Mouse (Mus musculus) monocyte, adult 5-6 weeks (primary cell): ENCODE results near the gene Krt28. TPM values are rescaled to one million over a fixed set of nuclear protein-coding genes. Genes with fewer than 3 reads are reported as not detected.

ENCODE experiments used
- ATAC-seq: fragments of 153-309, 156-312 bp; replicated peaks from 2 replicates; pipeline ENCODE4 v1.8.0; 2017; ENCODE audit warnings: mild to moderate bottlenecking; ENCODE audit not compliant: low TSS enrichment, insufficient number of reproducible peaks, severe bottlenecking, poor library complexity, low FRiP score
- total RNA-seq: library from RNA; stranded (forward); fragments of 200-1000, 200-491, 200-594 nt; gene quantifications from 3 replicates; pipeline ENCODE4 v1.2.3, GENCODE M21; 2017

The Krt28 gene
- total RNA-seq, 1 experiment from 2014 or later, result not detected

DNA sequence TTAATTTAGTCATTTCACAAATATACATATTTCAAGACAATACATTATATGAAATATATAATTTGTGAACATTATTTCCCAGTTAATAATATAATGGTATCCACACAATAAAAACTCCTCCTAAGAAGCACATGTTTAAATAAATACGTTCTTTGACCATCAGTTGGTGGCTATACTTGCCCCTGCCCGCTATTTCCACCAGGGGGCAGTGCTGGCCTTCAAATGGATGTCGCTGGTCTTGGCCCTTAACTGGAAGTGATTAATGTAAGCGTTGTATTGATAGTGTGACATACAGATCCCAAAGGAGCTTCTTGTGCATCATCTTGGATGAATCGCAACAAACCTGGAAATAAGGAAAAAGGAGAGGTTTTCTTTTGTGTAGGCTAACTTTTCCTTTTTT lies 4.9 kb upstream of the Krt28 start:
- 0 out of 2 replicates have a peak, but pooled peaks have one; percentile 75 for ATAC-seq

DNA sequence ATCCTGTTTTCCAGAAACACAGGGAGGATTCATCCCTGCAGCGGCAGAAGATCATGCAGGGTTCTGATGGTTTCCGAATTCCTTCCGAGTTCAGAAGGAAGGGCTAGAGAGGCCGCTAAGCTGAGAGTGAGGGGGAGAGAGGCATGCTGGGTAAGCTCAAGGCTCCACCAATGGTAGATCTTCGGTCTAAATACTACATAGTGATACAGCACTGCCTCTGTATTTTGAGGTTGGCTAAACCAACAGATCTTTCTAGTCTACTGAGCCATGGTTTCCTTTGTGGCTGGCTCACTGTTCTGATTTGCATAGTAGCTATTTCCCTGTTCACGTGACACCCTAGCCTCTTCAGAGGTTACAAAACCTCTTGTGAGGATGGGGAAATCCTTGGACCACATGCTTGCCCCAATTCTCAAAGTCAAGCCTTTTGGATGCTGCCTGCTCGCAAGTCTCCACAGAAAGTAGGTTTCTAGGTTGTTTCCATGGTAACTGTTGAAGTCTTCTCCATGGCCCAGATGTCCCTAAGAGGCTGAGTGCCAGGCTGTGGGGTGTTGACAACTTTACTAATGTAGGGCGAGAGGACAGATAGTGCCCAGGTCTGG lies 4.8 kb downstream of the Krt28 start:
- ATAC-seq, result no peak

DNA sequence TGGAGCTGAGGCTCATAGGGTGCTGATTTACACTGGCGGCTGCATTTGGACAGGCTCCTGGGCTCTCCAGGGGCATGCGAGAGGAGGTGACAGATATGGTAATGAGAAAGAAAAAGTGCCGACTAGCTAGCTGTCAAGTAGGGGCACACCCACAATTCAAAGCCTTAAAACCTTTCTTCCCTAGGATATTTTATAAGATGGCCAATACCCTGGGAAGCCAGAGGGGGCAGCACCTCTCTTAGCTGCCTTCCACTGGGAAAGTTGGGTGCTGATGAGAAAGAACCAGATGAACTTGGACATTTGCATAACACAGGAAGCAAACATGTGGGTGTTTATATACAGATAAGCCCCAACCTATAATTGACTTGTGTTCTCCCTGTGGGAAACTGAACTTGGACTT lies 5.5 kb downstream of the Krt28 start:
- ATAC-seq, result no peak

DNA sequence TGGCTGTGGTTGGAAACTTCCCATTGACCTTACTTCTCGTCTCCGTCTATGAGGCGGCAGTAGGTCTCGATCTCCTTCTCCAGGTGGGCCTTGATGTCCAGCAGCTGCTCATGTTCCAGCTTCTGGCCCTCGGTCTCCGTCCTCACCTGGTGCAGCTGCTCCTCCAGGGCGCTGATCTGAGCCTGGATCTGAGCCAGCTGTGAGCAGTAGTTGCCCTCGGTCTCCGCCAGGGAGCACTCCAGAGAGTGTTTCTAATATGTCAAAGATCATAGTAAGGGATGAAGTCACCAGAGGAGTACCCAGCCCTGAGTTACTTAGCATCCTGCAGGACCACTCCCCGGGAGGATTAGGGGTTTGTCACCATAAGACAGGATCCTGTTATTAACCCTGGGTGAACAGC lies 7.9 kb downstream of the Krt28 start:
- ATAC-seq, result no peak

DNA sequence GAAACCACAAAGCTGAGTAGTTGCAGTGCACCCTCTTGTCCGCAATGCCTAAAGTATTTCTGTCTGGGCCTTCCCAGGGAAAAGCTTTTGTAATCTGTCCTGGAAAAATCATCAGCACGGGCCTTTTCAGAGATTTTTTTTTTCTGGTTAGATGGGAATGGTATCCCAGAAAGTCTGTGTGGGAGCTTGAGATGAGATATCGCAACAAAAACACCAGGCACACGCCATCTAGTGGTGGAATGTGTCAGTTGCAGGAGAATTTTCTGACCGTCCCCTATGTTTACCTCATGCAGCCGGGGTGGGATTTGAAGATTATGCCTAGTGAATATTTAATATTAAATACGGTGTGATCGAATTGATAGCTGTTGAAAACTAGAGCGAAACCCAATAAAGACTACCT lies 10.3 kb downstream of the Krt28 start:
- no peak for ATAC-seq

DNA sequence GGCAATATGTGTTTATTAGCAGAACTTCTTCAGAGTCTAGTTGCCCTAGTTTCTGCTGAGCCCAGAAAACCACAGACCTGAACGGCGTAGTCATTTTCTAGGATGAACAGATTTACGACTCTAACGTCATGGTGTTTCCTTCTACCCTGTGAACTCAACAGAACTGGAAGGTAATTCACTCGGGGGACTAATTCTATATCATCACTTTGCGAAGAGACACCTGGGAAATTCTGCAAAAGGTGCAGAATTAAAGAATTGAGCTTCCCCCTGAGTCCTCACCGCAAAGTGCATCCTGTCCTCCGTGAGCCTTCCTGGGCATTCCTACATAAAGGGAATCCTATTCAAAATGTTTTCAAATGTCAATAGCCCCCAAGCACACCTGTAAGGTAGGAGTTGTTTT lies 13.3 kb downstream of the Krt28 start:
- no peak for ATAC-seq

DNA sequence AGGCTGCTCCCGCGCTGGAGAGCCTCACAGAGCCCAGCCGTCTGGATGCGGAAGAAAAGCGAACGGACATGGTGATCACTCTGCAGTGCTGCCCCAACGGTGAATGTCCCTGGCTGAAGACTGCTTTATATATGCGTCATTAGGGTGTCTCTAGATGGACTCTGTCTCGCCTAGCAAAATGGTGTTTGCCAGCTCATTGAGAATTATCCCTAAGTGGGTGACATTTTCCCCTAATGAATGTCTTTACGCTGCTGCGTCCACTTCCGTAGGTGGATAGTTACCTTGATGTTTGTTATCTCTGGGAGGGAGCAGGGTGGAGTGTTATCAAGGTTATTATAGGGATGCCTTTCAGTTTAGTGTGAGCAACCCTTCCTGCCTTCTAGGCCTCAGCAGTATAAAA lies 23.7 kb downstream of the Krt28 start, which contains the start of gene Krt27:
Gene Krt27 (minus strand): TSS at position 101 of the 400 bp plus-strand sequence.
- no peak for ATAC-seq

DNA sequence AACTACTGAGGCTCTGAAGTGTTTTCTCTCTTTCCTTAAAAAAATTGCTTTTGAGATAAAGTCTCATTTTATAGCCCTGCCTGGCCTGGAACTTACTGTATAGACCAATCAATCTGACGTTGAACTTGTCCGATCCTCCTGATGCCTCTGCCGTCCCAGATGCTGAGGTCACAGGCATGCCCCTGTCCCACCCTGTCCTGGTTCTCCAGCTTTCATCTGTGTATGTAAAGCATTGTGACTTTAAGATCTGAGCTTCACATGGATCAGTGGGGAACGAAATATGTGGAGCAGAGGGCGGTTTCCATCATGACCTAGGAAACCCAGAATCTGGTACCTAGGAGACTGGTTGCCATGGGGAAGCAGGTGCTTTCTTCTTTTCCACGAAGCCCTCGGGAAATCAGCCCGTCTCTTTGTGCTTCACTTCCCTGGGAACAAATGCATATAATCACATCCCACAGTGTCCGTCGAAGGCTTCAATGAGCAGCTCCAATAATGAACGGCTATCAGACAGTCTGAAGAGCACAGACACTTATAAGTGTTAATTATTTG lies 35.3 kb downstream of the Krt28 start:
- ATAC-seq, result no peak

DNA sequence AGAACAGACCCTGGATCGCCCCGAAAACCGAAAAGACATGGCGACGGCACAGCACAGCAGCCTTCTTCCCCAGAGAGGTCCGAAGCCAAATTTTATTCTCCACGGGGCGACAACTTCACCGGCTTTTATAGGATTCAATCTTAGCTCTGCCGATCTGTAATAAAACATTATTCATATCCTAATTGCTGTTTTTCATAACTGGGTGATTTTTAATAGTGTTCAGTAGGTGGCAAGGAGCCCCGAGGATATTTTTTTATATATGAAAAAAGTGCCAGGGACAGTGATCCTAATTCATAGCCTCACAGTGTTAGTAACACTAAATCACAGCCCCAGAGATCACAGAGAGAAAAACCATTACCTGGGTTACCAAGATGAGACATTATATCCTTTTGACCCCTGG lies 36.8 kb downstream of the Krt28 start, which contains the start of gene Krt26:
Gene Krt26 (minus strand): TSS at position 101 of the 400 bp plus-strand sequence.
- no peak for ATAC-seq

DNA sequence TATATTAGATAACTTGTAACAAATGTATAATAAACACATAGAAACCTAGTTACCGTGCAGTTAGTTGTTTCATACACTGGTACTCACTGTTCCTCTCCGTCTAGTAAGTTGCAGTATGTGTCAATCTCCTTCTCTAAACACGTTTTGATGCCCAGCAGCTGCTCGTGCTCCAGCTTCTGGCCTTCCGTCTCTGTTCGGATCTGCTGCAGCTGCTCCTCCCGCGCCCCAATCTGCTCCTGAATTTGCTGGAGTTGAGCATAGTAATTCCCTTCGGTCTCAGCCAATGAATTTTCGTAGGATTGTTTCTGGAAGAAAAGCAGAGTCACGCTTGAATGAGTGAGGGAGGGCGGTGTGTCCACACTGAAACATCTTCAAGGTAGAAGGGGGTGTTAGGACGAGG lies 41.3 kb downstream of the Krt28 start:
- ATAC-seq, result no peak

DNA sequence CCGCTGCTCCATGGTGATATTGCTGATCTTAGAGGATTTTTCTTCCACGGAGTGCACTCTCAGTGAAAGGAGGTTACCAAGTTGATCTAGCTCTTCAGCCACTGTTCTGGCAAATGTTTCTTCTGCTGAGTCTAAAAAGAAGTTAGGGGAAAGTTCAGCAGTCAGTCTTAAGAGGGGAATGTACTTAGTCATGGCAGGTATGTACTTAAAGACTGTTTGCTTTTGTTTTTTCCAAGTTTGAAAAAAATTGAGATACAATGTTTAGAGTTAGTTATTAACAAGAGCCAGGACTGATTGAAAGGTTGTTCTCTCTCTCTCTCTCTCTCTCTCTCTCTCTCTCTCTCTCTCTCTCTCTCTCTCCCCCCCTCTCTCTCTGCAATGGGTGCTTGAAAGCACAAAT lies 45.0 kb downstream of the Krt28 start:
- no peak for ATAC-seq

DNA sequence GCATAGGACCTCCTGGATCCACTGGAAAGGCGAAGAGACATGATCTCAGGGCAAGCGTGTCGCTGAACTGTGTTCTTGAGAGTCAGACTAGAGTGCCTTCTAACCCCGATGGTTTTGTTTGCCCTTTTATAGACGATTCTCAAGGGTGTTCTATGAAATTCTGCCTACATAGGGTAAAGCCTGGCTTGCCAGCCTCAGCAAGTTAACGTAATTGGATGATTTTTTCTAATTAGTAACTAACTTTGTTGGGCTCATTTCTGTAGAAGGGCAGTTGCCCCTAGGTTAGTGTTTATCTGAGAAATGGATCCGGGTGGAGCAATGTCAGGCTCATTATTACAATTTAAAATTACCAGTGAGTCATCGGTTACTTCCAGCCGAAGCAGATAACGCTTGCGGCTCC lies 51.9 kb downstream of the Krt28 start, which contains the start of gene Krt25:
Gene Krt25 (minus strand): TSS at position 101 of the 400 bp plus-strand sequence.
- ATAC-seq, result no peak

DNA sequence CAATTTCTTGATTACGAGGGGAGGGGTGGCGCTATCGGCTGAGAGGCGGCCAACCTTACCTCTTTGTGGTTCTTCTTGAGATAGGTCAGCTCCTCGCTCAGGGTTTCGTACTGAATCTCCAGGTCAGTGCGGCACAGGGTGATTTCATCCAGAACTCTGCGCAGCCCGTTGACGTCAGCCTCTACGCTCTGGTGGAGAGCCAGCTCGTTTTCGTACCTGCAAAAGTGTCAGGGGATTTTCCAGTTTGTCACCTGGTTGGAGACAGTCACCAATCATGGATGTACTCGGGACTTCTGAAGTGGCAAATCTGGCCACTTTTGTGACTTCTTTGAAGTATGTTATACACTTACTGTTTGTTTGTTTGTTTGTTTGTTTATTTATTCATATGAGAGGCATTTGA lies 53.6 kb downstream of the Krt28 start:
- ATAC-seq, result no peak

DNA sequence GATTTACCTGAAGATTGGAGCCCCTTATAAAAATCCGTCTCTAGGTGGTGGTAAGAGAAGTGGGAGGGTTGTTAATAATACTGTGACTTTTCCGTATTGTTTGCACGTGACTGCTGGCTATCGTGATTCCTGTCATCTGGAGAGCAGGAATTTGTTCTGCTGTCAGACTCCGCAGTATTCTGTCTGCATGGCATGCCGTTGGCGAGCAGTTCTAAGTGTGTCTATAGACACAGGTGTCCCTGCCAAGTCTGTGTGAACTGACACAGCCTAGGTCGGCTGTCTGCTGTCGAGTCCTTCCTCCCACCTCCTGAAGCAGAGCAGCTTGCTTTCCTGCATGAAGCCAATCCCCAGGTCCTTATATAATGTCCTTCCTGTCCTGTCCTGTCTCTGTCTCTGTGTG lies 55.6 kb downstream of the Krt28 start:
- no peak for ATAC-seq

DNA sequence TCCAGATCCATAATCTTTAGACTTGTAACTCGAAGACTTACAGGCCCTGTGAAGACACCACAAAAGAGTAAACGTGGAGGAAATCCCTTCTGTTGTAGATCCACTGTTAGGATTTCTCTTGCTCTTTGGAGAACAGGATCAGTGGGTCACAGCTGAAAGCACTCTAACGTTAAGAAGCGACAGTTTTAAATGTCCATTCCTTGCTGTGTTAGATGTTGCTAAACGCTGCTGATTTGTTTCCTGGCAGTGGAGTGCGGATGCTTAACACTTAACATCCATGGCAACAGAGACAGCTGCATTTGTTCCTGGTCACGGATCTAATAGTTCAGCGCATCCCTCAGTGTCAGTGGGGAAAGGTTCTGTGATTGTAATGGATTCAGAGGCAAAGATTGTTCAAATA lies 58.2 kb downstream of the Krt28 start:
- ATAC-seq, result no peak

Other genes starting within 250 kb of the Krt28 start
- gene Ccr7, start 219.8 kb downstream of the Krt28 start, total RNA-seq, result 13.3 to 31.2 TPM (median 29.2 TPM) in 3 replicates
- 270 to 349 TPM (median 329 TPM) in 3 replicates for gene Smarce1, start 143.9 kb downstream of the Krt28 start, total RNA-seq
- gene Krt222, start 130.8 kb downstream of the Krt28 start, total RNA-seq, result 0.64 to 3.8 TPM (median 1.7 TPM) in 3 replicates
- not detected in 3 replicates for gene Krt24, start 89.6 kb downstream of the Krt28 start, total RNA-seq
- not detected in 3 replicates for gene Krt25, start 52.0 kb downstream of the Krt28 start, total RNA-seq
- gene Krt26, start 36.9 kb downstream of the Krt28 start, total RNA-seq, result not detected in 3 replicates
- gene Krt27, start 23.8 kb downstream of the Krt28 start, total RNA-seq, result not detected in 3 replicates
- gene Krt10, start 14.5 kb upstream of the Krt28 start, total RNA-seq, result 0.29 to 3.1 TPM (median 1.6 TPM) in 3 replicates
- not detected in 3 replicates for gene Krt12, start 47.4 kb upstream of the Krt28 start, total RNA-seq
- gene Krt20, start 63.2 kb upstream of the Krt28 start, total RNA-seq, result not detected in 3 replicates
- not detected in 3 replicates for gene Krt23, start 118.2 kb upstream of the Krt28 start, total RNA-seq
- not detected in 3 replicates for gene Krt39, start 146.4 kb upstream of the Krt28 start, total RNA-seq
- not detected in 3 replicates for gene Krt40, start 168.3 kb upstream of the Krt28 start, total RNA-seq
- not detected in 3 replicates for gene Krtap3-3, start 176.0 kb upstream of the Krt28 start, total RNA-seq
- gene Krtap3-2, start 181.9 kb upstream of the Krt28 start, total RNA-seq, result not detected in 3 replicates
- gene Gm11939, start 184.6 kb upstream of the Krt28 start, total RNA-seq, result not detected in 3 replicates
- not detected in 3 replicates for gene Krtap3-1, start 191.7 kb upstream of the Krt28 start, total RNA-seq
- not detected in 3 replicates for gene Krtap1-5, start 206.1 kb upstream of the Krt28 start, total RNA-seq
- gene Krtap1-4, start 208.8 kb upstream of the Krt28 start, total RNA-seq, result not detected in 3 replicates
- gene Krtap1-3, start 216.4 kb upstream of the Krt28 start, total RNA-seq, result not detected in 3 replicates
- not detected in 3 replicates for gene Krtap9-3, start 223.2 kb upstream of the Krt28 start, total RNA-seq
- gene Gm11938, start 228.4 kb upstream of the Krt28 start, total RNA-seq, result not detected in 3 replicates
- gene Gm11937, start 235.3 kb upstream of the Krt28 start, total RNA-seq, result not detected in 3 replicates
- gene Krtap2-4, start 239.9 kb upstream of the Krt28 start, total RNA-seq, result not detected in 3 replicates
- gene Gm11562, start 245.5 kb upstream of the Krt28 start, total RNA-seq, result not detected in 3 replicates